Mouse (Mus musculus) embryonic facial prominence, embryonic 15.5 days (tissue): ENCODE results near the gene Espl1. TPM values are rescaled to one million over a fixed set of nuclear protein-coding genes. Genes with fewer than 3 reads are reported as not detected.

ENCODE experiments used
- ATAC-seq: fragments of 200-750 bp; cut with Nextera tagmentation; 2 replicates; pipeline ENCODE4 v1.8.0; 2017; ENCODE audit warnings: low read depth, moderate TSS enrichment; ENCODE audit not compliant: insufficient number of reproducible peaks, low FRiP score, low TSS enrichment
- H3K27ac ChIP-seq: fragments of 300-500 bp; sonication (generic); replicated peaks from 2 replicates; pipeline ENCODE4 v1.5.1; 2015; ENCODE audit warnings: mild to moderate bottlenecking, inconsistent platforms
- H3K27me3 ChIP-seq: fragments of 300-500 bp; sonication (generic); 2 replicates; pipeline ENCODE4 v1.6.1; 2015; ENCODE audit warnings: inconsistent platforms
- H3K36me3 ChIP-seq: fragments of 300-500 bp; sonication (generic); 2 replicates; pipeline ENCODE4 v1.6.1; 2015; ENCODE audit warnings: mild to moderate bottlenecking, inconsistent platforms
- H3K4me1 ChIP-seq: fragments of 300-500 bp; sonication (generic); 2 replicates; pipeline ENCODE4 v1.6.1; 2015; ENCODE audit warnings: inconsistent platforms
- H3K4me2 ChIP-seq: fragments of 300-500 bp; sonication (generic); replicated peaks from 2 replicates; pipeline ENCODE4 v1.6.1; 2015; ENCODE audit warnings: mild to moderate bottlenecking, inconsistent platforms
- H3K4me3 ChIP-seq: fragments of 300-500 bp; sonication (generic); replicated peaks from 2 replicates; pipeline ENCODE4 v1.5.1; 2015; ENCODE audit warnings: mild to moderate bottlenecking, inconsistent platforms
- H3K9ac ChIP-seq: fragments of 300-500 bp; sonication (generic); 2 replicates; pipeline ENCODE4 v1.6.1; 2015; ENCODE audit warnings: inconsistent platforms
- H3K9me3 ChIP-seq: fragments of 300-500 bp; sonication (generic); replicated peaks from 2 replicates; pipeline ENCODE4 v1.6.1; 2016; ENCODE audit warnings: inconsistent platforms
- WGBS: fragments of 180-500 bp; shearing (Covaris S2); methylation state at CpG from one replicate; pipeline ENCODE4 v1.1.7; 2015; 5-methylcytosine and 5-hydroxymethylcytosine counted together
- polyA plus RNA-seq: library from polyadenylated mRNA; unstranded; fragments of >200 nt; fragmentation: Nextera tagmentation; extraction: Ambion mirVana; gene quantifications from 2 replicates; pipeline ENCODE4 v1.2.1, GENCODE M21; 2015

Espl1 gene
- polyA plus RNA-seq, 1 experiment from 2014 or later = 24.5 TPM

- no peak for ATAC-seq
- Histone ChIP-seq H3K9ac (no peak overlapping the region), H3K4me2 (peak overlapping the region; percentile 91), H3K27me3 (peaks cover 29% of the 10 kb centered on the region), H3K36me3 (no peaks in the 10 kb centered on the region), H3K9me3 (no peaks in the 10 kb centered on the region), H3K4me1 (peaks cover 41% of the 10 kb centered on the region), H3K4me3 (peak overlapping the region; percentile 52; the same call in 1 of the 2 replicates), H3K27ac (peak overlapping the region; percentile 87)
- WGBS = 36% methylated on average over 16 of the region's 16 CpGs
Observed at GRCm38 (mm10) chr15:102356501-102357325, 60.6 kb downstream of the Espl1 start.

GRCm38 (mm10) chr15:102358126-102358525, 62.1 kb downstream of the Espl1 start:
- H3K9ac ChIP-seq = no peak overlapping the region
- WGBS = 7% methylated on average over 25 of the region's 25 CpGs
- H3K4me2 ChIP-seq = peak overlapping the region; percentile 40

GRCm38 (mm10) chr15:102358834-102359233, 62.8 kb downstream of the Espl1 start:
- Histone ChIP-seq H3K27me3 (peaks cover 33% of the 10 kb centered on the region), H3K36me3 (no peaks in the 10 kb centered on the region), H3K4me1 (peaks cover 50% of the 10 kb centered on the region), H3K9me3 (no peaks in the 10 kb centered on the region), H3K4me2 (0 out of 2 replicates have a peak overlapping the region, but pooled peaks have one; percentile 40), H3K4me3 (no peak overlapping the region), H3K27ac (no peak overlapping the region), H3K9ac (no peak overlapping the region)
- 21% methylated on average over 5 of the region's 5 CpGs for WGBS
- no peak for ATAC-seq

More at GRCm38 (mm10) chr15:102358126-102358525, 62.1 kb downstream of the Espl1 start:
- H3K27me3 ChIP-seq = peaks cover 33% of the 10 kb centered on the region
- H3K4me1 ChIP-seq = peaks cover 50% of the 10 kb centered on the region
- no peaks in the 10 kb centered on the region for H3K9me3 ChIP-seq
- H3K27ac ChIP-seq = peak overlapping the region; percentile 35; the same call in 1 of the 2 replicates
- peak overlapping the region; percentile 7; the same call in 1 of the 2 replicates for H3K4me3 ChIP-seq
- no peaks in the 10 kb centered on the region for H3K36me3 ChIP-seq
- no peak for ATAC-seq

- Histone ChIP-seq H3K27ac (peak overlapping the region; percentile 63), H3K4me2 (peak overlapping the region; percentile 42), H3K9ac (no peak overlapping the region), H3K9me3 (no peaks in the 10 kb centered on the region), H3K4me1 (peaks cover 40% of the 10 kb centered on the region), H3K4me3 (peak overlapping the region; percentile 40), H3K36me3 (no peaks in the 10 kb centered on the region), H3K27me3 (peaks cover 29% of the 10 kb centered on the region)
- WGBS = 3% methylated on average over 12 of the region's 14 CpGs
- peak; percentile 72 for ATAC-seq
Observed at GRCm38 (mm10) chr15:102362648-102363047, 66.6 kb downstream of the Espl1 start.

- H3K27me3 ChIP-seq = 0 out of 2 replicates have a peak, but pooled peaks cover 11% of the 10 kb centered on the region
- no peak overlapping the region for H3K9ac ChIP-seq
- H3K27ac ChIP-seq = 0 out of 2 replicates have a peak overlapping the region, but pooled peaks have one; percentile 30
- H3K36me3 ChIP-seq = no peaks in the 10 kb centered on the region
- peaks cover 24% of the 10 kb centered on the region; the same call in 1 of the 2 replicates for H3K4me1 ChIP-seq
- H3K4me2 ChIP-seq = no peak overlapping the region; the same call in 1 of the 2 replicates
- H3K4me3 ChIP-seq = peak overlapping the region; percentile 40
- H3K9me3 ChIP-seq = no peaks in the 10 kb centered on the region
- 93% methylated on average over 1 of the region's 1 CpGs for WGBS
- no peak for ATAC-seq
Observed at GRCm38 (mm10) chr15:102364678-102365077, 68.6 kb downstream of the Espl1 start.

- H3K27ac ChIP-seq = peak overlapping the region; percentile 66
- 5% methylated on average over 7 of the region's 7 CpGs for WGBS
- no peak for ATAC-seq
- H3K36me3 ChIP-seq = no peaks in the 10 kb centered on the region
- peaks cover 38% of the 10 kb centered on the region for H3K4me1 ChIP-seq
- no peaks in the 10 kb centered on the region for H3K9me3 ChIP-seq
- H3K4me3 ChIP-seq = peak overlapping the region; percentile 40
- H3K4me2 ChIP-seq = peak overlapping the region; percentile 49
- 0 out of 2 replicates have a peak, but pooled peaks cover 11% of the 10 kb centered on the region for H3K27me3 ChIP-seq
- H3K9ac ChIP-seq = peak overlapping the region; percentile 46
Observed at GRCm38 (mm10) chr15:102366238-102366637, 70.2 kb downstream of the Espl1 start.

- peak within 1 kb of the TSS; percentile 49 for H3K4me2 ChIP-seq
- no peaks in the 10 kb centered on the region for H3K9me3 ChIP-seq
- ATAC-seq = no peak
- H3K27me3 ChIP-seq = 0 out of 2 replicates have a peak, but pooled peaks cover 11% of the 10 kb centered on the region
- H3K4me3 ChIP-seq = peak within 1 kb of the TSS; percentile 40
- no peaks in the 10 kb centered on the region for H3K36me3 ChIP-seq
- H3K4me1 ChIP-seq = peaks cover 38% of the 10 kb centered on the region
- H3K27ac ChIP-seq = peak within 1 kb of the TSS; percentile 66
- 5% methylated on average over 13 of the region's 15 CpGs for WGBS
- H3K9ac ChIP-seq = peak within 1 kb of the TSS; percentile 46
Observed at GRCm38 (mm10) chr15:102366733-102367344, 70.8 kb downstream of the Espl1 start, which contains the start of gene Sp7. Sp7 (minus strand) TSS chr15:102367182.

GRCm38 (mm10) chr15:102369972-102370371, 73.9 kb downstream of the Espl1 start:
- H3K4me2 ChIP-seq = peak overlapping the region; percentile 42
- H3K9me3 ChIP-seq = no peaks in the 10 kb centered on the region
- 8% methylated on average over 13 of the region's 13 CpGs for WGBS
- H3K4me3 ChIP-seq = peak overlapping the region; percentile 24; the same call in 1 of the 2 replicates
- no peaks in the 10 kb centered on the region for H3K36me3 ChIP-seq
- peaks cover 30% of the 10 kb centered on the region for H3K4me1 ChIP-seq
- peak overlapping the region; percentile 74 for H3K27ac ChIP-seq
- no peak overlapping the region for H3K9ac ChIP-seq
- no peak for ATAC-seq
- H3K27me3 ChIP-seq = 0 out of 2 replicates have a peak, but pooled peaks cover 7% of the 10 kb centered on the region

- H3K4me1 ChIP-seq = peaks cover 29% of the 10 kb centered on the region
- peak overlapping the region; percentile 35; the same call in 1 of the 2 replicates for H3K9ac ChIP-seq
- H3K27me3 ChIP-seq = 0 out of 2 replicates have a peak, but pooled peaks cover 4% of the 10 kb centered on the region
- no peaks in the 10 kb centered on the region for H3K9me3 ChIP-seq
- 2% methylated on average over 10 of the region's 10 CpGs for WGBS
- H3K4me2 ChIP-seq = peak overlapping the region; percentile 42
- peak; percentile 89 for ATAC-seq
- peak overlapping the region; percentile 24 for H3K4me3 ChIP-seq
- peak overlapping the region; percentile 74 for H3K27ac ChIP-seq
- H3K36me3 ChIP-seq = no peaks in the 10 kb centered on the region
Observed at GRCm38 (mm10) chr15:102370727-102371126, 74.7 kb downstream of the Espl1 start.
